Mouse (Mus musculus): ENCODE measurements around the gene Camk1d. TPM values are rescaled to one million over a fixed set of nuclear protein-coding genes. Genes with fewer than 3 reads are reported as not detected.
A peak's percentile ranks its signal among the peaks of the same experiment; 100 is the strongest.

Gene Camk1d
- polyA plus RNA-seq, 1 experiment = 7.3 TPM

DNA sequence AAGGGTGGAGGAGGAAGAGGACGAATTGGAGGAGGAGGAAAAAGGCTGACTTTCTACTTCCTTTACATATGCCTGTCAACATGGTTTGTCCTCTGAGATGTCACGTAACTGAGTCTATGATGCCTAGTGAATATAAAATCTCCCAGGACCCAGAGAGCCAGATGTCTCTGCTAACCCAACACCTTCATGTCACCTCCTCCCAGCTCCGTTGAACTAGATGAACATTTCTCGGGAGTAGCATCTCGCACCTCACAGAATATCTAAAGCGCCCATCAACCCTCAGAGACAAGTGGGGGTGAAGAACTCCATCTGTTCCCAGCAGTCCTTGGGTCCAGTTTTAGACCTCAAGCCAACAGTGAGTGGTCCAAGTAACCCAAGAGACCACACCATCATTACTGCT lies 204.3 kb downstream of the Camk1d start:
- TF ChIP-seq CTCF (IDR thresholded peaks at IDR 0.05; ENCODE audit: borderline replicate concordance, extremely low read depth, insufficient read depth, insufficient read length) = no peak
- no peak for TF ChIP-seq POLR2A (IDR thresholded peaks at IDR 0.05; ENCODE audit: borderline replicate concordance, extremely low read depth, insufficient read depth, insufficient read length, poor library complexity, severe bottlenecking)
- no peak for DNase-seq (ENCODE audit: low read depth)

DNA sequence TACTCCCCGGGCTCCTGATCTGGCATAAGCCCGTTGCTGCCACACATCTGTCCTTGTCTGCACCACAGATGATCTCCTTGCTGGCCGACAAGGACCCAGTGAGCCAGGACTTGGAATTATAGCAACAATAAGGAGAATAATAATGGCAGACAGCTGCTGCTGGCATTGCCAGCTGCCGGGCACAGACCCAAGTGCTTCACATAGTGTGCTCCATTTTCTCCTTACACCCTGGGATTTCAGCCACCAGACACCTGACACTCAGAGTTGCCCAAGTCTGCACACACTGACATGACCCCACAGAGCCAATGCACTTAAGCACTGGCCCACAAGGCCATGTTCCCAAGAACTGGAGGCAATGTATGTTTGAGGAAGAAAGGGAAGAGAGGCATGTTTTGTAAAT lies 214.7 kb downstream of the Camk1d start:
- peak; percentile 29 for DNase-seq (ENCODE audit: low read depth)
- no peak for TF ChIP-seq POLR2A (IDR thresholded peaks at IDR 0.05; ENCODE audit: borderline replicate concordance, extremely low read depth, insufficient read depth, insufficient read length, poor library complexity, severe bottlenecking)
- TF ChIP-seq CTCF (IDR thresholded peaks at IDR 0.05; ENCODE audit: borderline replicate concordance, extremely low read depth, insufficient read depth, insufficient read length) = no peak

- no peak for TF ChIP-seq POLR2A (IDR thresholded peaks at IDR 0.05; ENCODE audit: borderline replicate concordance, extremely low read depth, insufficient read depth, insufficient read length, poor library complexity, severe bottlenecking)
- TF ChIP-seq CTCF (IDR thresholded peaks at IDR 0.05; ENCODE audit: borderline replicate concordance, extremely low read depth, insufficient read depth, insufficient read length) = no peak
- DNase-seq (ENCODE audit: low read depth) = peak; percentile 39
Measured at GRCm38 (mm10) chr2:5489916-5490315, 224.4 kb downstream of the Camk1d start.

- no peak for DNase-seq (ENCODE audit: low read depth)
- TF ChIP-seq CTCF (IDR thresholded peaks at IDR 0.05; ENCODE audit: borderline replicate concordance, extremely low read depth, insufficient read depth, insufficient read length) (no peak), POLR2A (IDR thresholded peaks at IDR 0.05; ENCODE audit: borderline replicate concordance, extremely low read depth, insufficient read depth, insufficient read length, poor library complexity, severe bottlenecking) (no peak)
Measured at GRCm38 (mm10) chr2:5487344-5487743, 227.0 kb downstream of the Camk1d start.

DNA sequence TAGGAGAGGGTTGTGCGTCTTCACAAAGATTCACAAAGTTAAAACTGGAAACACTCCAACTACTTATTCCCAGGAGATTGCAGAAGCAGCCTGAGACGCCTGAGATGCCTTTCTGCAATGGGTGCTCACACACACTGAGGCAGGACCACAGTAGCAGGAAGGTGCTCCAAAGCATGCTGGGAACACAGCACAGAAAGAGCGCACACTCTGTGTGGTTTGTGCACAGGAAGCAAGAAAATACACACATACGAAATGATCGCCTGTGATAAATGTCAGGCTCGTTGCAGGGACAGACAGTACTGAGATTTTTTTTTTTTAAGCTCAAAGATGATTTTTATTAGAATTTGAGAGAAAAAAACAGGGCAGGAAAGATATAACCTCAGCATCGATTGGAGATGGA lies 227.7 kb downstream of the Camk1d start:
- no peak for DNase-seq (ENCODE audit: low read depth)
- no peak for TF ChIP-seq POLR2A (IDR thresholded peaks at IDR 0.05; ENCODE audit: borderline replicate concordance, extremely low read depth, insufficient read depth, insufficient read length, poor library complexity, severe bottlenecking)
- TF ChIP-seq CTCF (IDR thresholded peaks at IDR 0.05; ENCODE audit: borderline replicate concordance, extremely low read depth, insufficient read depth, insufficient read length) = no peak

GRCm38 (mm10) chr2:5485786-5486185 lies 228.5 kb downstream of the Camk1d start:
- DNase-seq (ENCODE audit: low read depth) = no peak

DNA sequence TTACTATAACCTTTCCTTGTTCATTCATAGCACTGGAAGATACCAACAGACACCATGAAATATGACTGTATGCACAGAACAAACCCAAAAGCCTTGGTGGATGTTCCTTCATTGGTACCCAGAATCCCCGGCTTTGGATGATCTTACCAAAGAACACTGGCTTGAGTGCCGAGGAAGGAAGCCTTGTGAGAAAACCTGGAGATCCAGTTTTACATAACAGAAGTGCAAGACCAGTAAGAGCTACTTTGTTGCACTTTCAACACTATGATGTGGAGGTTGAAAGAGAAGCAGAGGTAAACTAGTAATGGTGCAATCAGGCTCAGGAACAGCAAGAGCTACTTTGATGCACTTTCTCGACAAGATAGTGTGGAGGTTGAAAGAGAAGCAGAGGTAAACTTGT lies 234.4 kb downstream of the Camk1d start:
- no peak for DNase-seq (ENCODE audit: low read depth)
- TF ChIP-seq POLR2A (IDR thresholded peaks at IDR 0.05; ENCODE audit: borderline replicate concordance, extremely low read depth, insufficient read depth, insufficient read length, poor library complexity, severe bottlenecking) (no peak), CTCF (IDR thresholded peaks at IDR 0.05; ENCODE audit: borderline replicate concordance, extremely low read depth, insufficient read depth, insufficient read length) (no peak)

More at GRCm38 (mm10) chr2:5485786-5486185, 228.5 kb downstream of the Camk1d start:
- TF ChIP-seq POLR2A (IDR thresholded peaks at IDR 0.05; ENCODE audit: borderline replicate concordance, extremely low read depth, insufficient read depth, insufficient read length, poor library complexity, severe bottlenecking) (no peak), CTCF (IDR thresholded peaks at IDR 0.05; ENCODE audit: borderline replicate concordance, extremely low read depth, insufficient read depth, insufficient read length) (no peak)

DNA sequence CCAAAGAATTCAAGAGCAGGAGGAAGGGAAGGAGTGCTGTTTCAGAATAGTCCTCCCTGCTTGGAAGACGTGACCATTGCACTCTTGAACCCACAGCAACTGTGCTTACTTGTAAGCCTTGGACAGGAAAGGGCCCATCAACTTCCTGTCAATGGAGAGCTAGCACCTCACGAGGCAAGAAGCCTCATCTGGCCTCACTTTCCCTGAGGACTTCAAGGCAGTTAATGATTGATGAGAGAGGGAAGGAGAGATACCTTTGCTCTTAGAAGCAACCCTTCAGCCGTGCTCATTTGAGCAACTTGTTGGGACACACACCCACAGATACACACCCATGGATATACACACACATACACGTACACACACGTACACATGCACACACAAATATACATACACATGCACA lies 235.6 kb downstream of the Camk1d start:
- DNase-seq (ENCODE audit: low read depth) = no peak
- no peak for TF ChIP-seq POLR2A (IDR thresholded peaks at IDR 0.05; ENCODE audit: borderline replicate concordance, extremely low read depth, insufficient read depth, insufficient read length, poor library complexity, severe bottlenecking)
- no peak for TF ChIP-seq CTCF (IDR thresholded peaks at IDR 0.05; ENCODE audit: borderline replicate concordance, extremely low read depth, insufficient read depth, insufficient read length)

- no peak for DNase-seq (ENCODE audit: low read depth)
- TF ChIP-seq CTCF (IDR thresholded peaks at IDR 0.05; ENCODE audit: borderline replicate concordance, extremely low read depth, insufficient read depth, insufficient read length) (peak; percentile 18; the same call in 1 of the 2 replicates), POLR2A (IDR thresholded peaks at IDR 0.05; ENCODE audit: borderline replicate concordance, extremely low read depth, insufficient read depth, insufficient read length, poor library complexity, severe bottlenecking) (no peak)
Measured at GRCm38 (mm10) chr2:5478256-5478655, 236.1 kb downstream of the Camk1d start.

- DNase-seq (ENCODE audit: low read depth) = no peak
- no peak for TF ChIP-seq CTCF (IDR thresholded peaks at IDR 0.05; ENCODE audit: borderline replicate concordance, extremely low read depth, insufficient read depth, insufficient read length)
- no peak for TF ChIP-seq POLR2A (IDR thresholded peaks at IDR 0.05; ENCODE audit: borderline replicate concordance, extremely low read depth, insufficient read depth, insufficient read length, poor library complexity, severe bottlenecking)
Measured at GRCm38 (mm10) chr2:5477525-5477924, 236.8 kb downstream of the Camk1d start.

DNA sequence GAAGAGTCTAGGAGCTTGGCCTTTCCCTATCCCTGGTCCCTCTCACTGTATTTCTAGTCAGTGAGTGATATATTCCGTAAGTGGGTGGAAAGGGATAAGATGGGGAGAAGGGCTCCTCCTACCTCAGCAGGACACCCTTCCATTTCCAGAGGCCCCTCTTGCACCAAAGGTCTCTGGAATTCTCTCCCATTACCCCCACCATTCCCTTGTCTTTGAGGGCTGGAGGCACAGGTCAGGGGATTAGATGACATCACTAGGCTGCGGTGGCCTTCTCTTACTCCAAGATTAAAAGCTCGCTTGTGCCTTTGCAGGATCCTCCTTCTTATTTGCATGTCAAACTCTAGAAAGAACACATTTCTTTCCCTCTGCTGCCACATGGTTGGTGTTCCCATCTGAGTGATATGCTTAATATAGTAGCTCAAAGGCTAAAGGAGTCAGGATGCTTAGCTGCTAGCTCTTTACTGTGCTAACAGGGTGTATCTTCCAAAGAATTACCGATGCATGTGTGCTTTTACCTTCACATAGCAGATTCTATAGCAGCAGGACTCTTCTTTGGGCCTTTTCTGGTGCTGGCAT lies 244.9 kb downstream of the Camk1d start:
- TF ChIP-seq CTCF (IDR thresholded peaks at IDR 0.05; ENCODE audit: borderline replicate concordance, extremely low read depth, insufficient read depth, insufficient read length) = no peak
- no peak for TF ChIP-seq POLR2A (IDR thresholded peaks at IDR 0.05; ENCODE audit: borderline replicate concordance, extremely low read depth, insufficient read depth, insufficient read length, poor library complexity, severe bottlenecking)
- no peak for DNase-seq (ENCODE audit: low read depth)

DNA sequence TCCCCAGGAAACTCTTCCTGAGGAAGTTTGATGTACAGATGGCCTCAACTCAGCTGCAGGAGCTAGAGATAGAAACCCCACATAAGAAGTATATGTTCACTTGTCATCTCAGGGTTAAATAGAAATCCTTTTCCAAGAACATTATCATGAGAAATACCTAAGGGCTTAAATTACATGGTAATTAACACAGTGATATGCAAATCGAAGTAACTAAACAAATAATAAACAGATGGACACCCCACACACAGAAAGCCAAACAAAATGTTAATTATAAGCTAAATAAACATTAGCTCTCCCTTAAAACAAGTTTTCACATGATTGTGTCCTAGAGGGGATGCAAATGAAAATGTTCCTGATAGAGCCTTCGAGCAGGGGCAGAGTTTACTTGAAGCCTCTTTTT lies 246.8 kb downstream of the Camk1d start:
- peak; percentile 37 for DNase-seq (ENCODE audit: low read depth)
- TF ChIP-seq POLR2A (IDR thresholded peaks at IDR 0.05; ENCODE audit: borderline replicate concordance, extremely low read depth, insufficient read depth, insufficient read length, poor library complexity, severe bottlenecking) = no peak
- TF ChIP-seq CTCF (IDR thresholded peaks at IDR 0.05; ENCODE audit: borderline replicate concordance, extremely low read depth, insufficient read depth, insufficient read length) = no peak
